In genomic region chr5:117709306-117709705, GRCm38 (mm10) we compare ENCODE assay signal across 29 mouse cellular contexts.
DNase-seq lines count a peak whose midpoint lies in the region; ATAC-seq lines count a peak whose summit lies in the region.
"Had no signal": no experiment of that assay in that cellular context is flagged by ENCODE, and none has a peak within 500 bp of the region (broad histone marks: within the 10 kb centered on the region; RNA-seq: fewer than 3 reads in every experiment).

No protein-coding gene starts in this region.

- ATAC-seq in forebrain, embryonic 16.5 days = no peak
- ATAC-seq in hindbrain, embryonic 14.5 days (ENCODE audit: low FRiP score) = no peak
- no peak for ATAC-seq in hindbrain, embryonic 11.5 days (ENCODE audit: low FRiP score)
- no peak for ATAC-seq in neural tube, embryonic 11.5 days (ENCODE audit: insufficient read depth, low FRiP score, low TSS enrichment)
- no peak for ATAC-seq in liver, embryonic 11.5 days (replicated peaks; ENCODE audit: low FRiP score)
- ATAC-seq: intestine, embryonic 15.5 days had no signal

- no peak overlapping the region for H3K4me2 ChIP-seq in forebrain, embryonic 16.5 days (ENCODE audit: low read length)
- no peak overlapping the region for H3K4me2 ChIP-seq in hindbrain, embryonic 14.5 days (replicated peaks)
- H3K4me2 ChIP-seq in hindbrain, embryonic 11.5 days (replicated peaks; ENCODE audit: low read depth, low read length) = no peak overlapping the region
- H3K4me2 ChIP-seq in neural tube, embryonic 11.5 days (ENCODE audit: low read depth) = no peak overlapping the region
- H3K4me2 ChIP-seq in liver, embryonic 11.5 days = no peak overlapping the region
- H3K4me2 ChIP-seq: heart, embryonic 13.5 days; intestine, embryonic 15.5 days; limb, embryonic 15.5 days; midbrain, embryonic 11.5 days had no signal

- peaks cover 7% of the 10 kb centered on the region for H3K36me3 ChIP-seq in forebrain, embryonic 10.5 days (replicated peaks)
- H3K36me3 ChIP-seq in forebrain, embryonic 16.5 days (ENCODE audit: control insufficient read depth, insufficient read depth) = 0 out of 2 replicates have a peak, but pooled peaks cover 2% of the 10 kb centered on the region
- no peaks in the 10 kb centered on the region for H3K36me3 ChIP-seq in hindbrain, embryonic 14.5 days (replicated peaks; ENCODE audit: control insufficient read depth, insufficient read depth)
- H3K36me3 ChIP-seq in hindbrain, embryonic 11.5 days (ENCODE audit: control insufficient read depth, insufficient read depth, low read length) = no peaks in the 10 kb centered on the region
- H3K36me3 ChIP-seq in neural tube, embryonic 11.5 days (ENCODE audit: control insufficient read depth, insufficient read depth, low read length) = no peaks in the 10 kb centered on the region
- H3K36me3 ChIP-seq in liver, embryonic 11.5 days (ENCODE audit: control insufficient read depth, insufficient read depth, low read length) = no peaks in the 10 kb centered on the region
- H3K36me3 ChIP-seq: heart, embryonic 13.5 days; intestine, embryonic 15.5 days; limb, embryonic 10.5 days; limb, embryonic 15.5 days had no signal

- H3K27ac ChIP-seq in forebrain, embryonic 10.5 days = 0 out of 2 replicates have a peak overlapping the region, but pooled peaks have one; percentile 40
- no peak overlapping the region for H3K27ac ChIP-seq in forebrain, embryonic 16.5 days (ENCODE audit: low read length)
- 0 out of 2 replicates have a peak overlapping the region, but pooled peaks have one; percentile 43 for H3K27ac ChIP-seq in hindbrain, embryonic 14.5 days
- no peak overlapping the region for H3K27ac ChIP-seq in hindbrain, embryonic 11.5 days (ENCODE audit: low read depth, low read length)
- H3K27ac ChIP-seq in neural tube, embryonic 11.5 days (ENCODE audit: low read depth, low read length) = no peak overlapping the region
- no peak overlapping the region for H3K27ac ChIP-seq in liver, embryonic 11.5 days (ENCODE audit: low read depth, low read length)
- H3K27ac ChIP-seq: heart, adult 2 months; heart, embryonic 13.5 days; intestine, embryonic 15.5 days; limb, embryonic 10.5 days; limb, embryonic 15.5 days; liver, embryonic 14.5 days had no signal

- WGBS in forebrain, embryonic 10.5 days = 79% methylated on average over 6 of the region's 6 CpGs
- 41% methylated on average over 6 of the region's 6 CpGs for whole genome bisulfite sequencing in forebrain, embryonic 16.5 days
- 52% methylated on average over 6 of the region's 6 CpGs for WGBS in hindbrain, embryonic 14.5 days
- WGBS in hindbrain, embryonic 11.5 days = 59% methylated on average over 6 of the region's 6 CpGs
- 64% methylated on average over 6 of the region's 6 CpGs for WGBS in neural tube, embryonic 11.5 days
- WGBS in liver, embryonic 11.5 days = 80% methylated on average over 6 of the region's 6 CpGs

- H3K9ac ChIP-seq in forebrain, embryonic 16.5 days (replicated peaks; ENCODE audit: low read depth, low read length) = no peak overlapping the region
- H3K9ac ChIP-seq in hindbrain, embryonic 14.5 days = no peak overlapping the region
- H3K9ac ChIP-seq in hindbrain, embryonic 11.5 days (ENCODE audit: low read depth, low read length) = no peak overlapping the region
- no peak overlapping the region for H3K9ac ChIP-seq in neural tube, embryonic 11.5 days (ENCODE audit: low read length)
- no peak overlapping the region for H3K9ac ChIP-seq in liver, embryonic 11.5 days (ENCODE audit: low read depth, low read length)
- H3K9ac ChIP-seq: heart, embryonic 13.5 days; intestine, embryonic 15.5 days; limb, embryonic 15.5 days; liver, embryonic 14.5 days had no signal

- H3K4me3 ChIP-seq in forebrain, embryonic 10.5 days = no peak overlapping the region
- H3K4me3 ChIP-seq in forebrain, embryonic 16.5 days (replicated peaks; ENCODE audit: low read length) = no peak overlapping the region
- H3K4me3 ChIP-seq in hindbrain, embryonic 14.5 days (replicated peaks; ENCODE audit: low read length) = no peak overlapping the region
- no peak overlapping the region for H3K4me3 ChIP-seq in hindbrain, embryonic 11.5 days (ENCODE audit: low read depth, low read length)
- H3K4me3 ChIP-seq in neural tube, embryonic 11.5 days (ENCODE audit: low read depth, low read length) = no peak overlapping the region
- no peak overlapping the region for H3K4me3 ChIP-seq in liver, embryonic 11.5 days (ENCODE audit: low read depth, low read length)
- H3K4me3 ChIP-seq: heart, adult 2 months; heart, embryonic 13.5 days; intestine, embryonic 15.5 days; limb, embryonic 10.5 days; limb, embryonic 15.5 days; myocyte had no signal

- H3K9me3 ChIP-seq in forebrain, embryonic 10.5 days = peaks cover 12% of the 10 kb centered on the region
- peaks cover 5% of the 10 kb centered on the region; the same call in 1 of the 2 replicates for H3K9me3 ChIP-seq in forebrain, embryonic 16.5 days (ENCODE audit: control insufficient read depth, low read length)
- H3K9me3 ChIP-seq in hindbrain, embryonic 14.5 days (ENCODE audit: control insufficient read depth, low read length) = 0 out of 2 replicates have a peak, but pooled peaks cover 5% of the 10 kb centered on the region
- no peaks in the 10 kb centered on the region for H3K9me3 ChIP-seq in hindbrain, embryonic 11.5 days (ENCODE audit: control insufficient read depth, low read length)
- H3K9me3 ChIP-seq in neural tube, embryonic 11.5 days (ENCODE audit: control insufficient read depth, low read length) = no peaks in the 10 kb centered on the region
- H3K9me3 ChIP-seq in liver, embryonic 11.5 days (ENCODE audit: control insufficient read depth, low read length) = no peaks in the 10 kb centered on the region
- H3K9me3 ChIP-seq: heart, embryonic 13.5 days; intestine, embryonic 15.5 days; limb, embryonic 10.5 days had no signal

- peaks cover 28% of the 10 kb centered on the region for H3K4me1 ChIP-seq in forebrain, embryonic 10.5 days
- H3K4me1 ChIP-seq in forebrain, embryonic 16.5 days (replicated peaks; ENCODE audit: control insufficient read depth, insufficient read depth, low read length) = peaks cover 17% of the 10 kb centered on the region
- peaks cover 12% of the 10 kb centered on the region for H3K4me1 ChIP-seq in hindbrain, embryonic 14.5 days (replicated peaks; ENCODE audit: control insufficient read depth, insufficient read depth, low read length)
- H3K4me1 ChIP-seq in hindbrain, embryonic 11.5 days (replicated peaks; ENCODE audit: control insufficient read depth, insufficient read depth, low read length) = 0 out of 2 replicates have a peak, but pooled peaks cover 5% of the 10 kb centered on the region
- no peaks in the 10 kb centered on the region; the same call in 1 of the 2 replicates for H3K4me1 ChIP-seq in neural tube, embryonic 11.5 days (ENCODE audit: control insufficient read depth, insufficient read depth, low read length)
- no peaks in the 10 kb centered on the region for H3K4me1 ChIP-seq in liver, embryonic 11.5 days (replicated peaks; ENCODE audit: control insufficient read depth, insufficient read depth, low read length)
- H3K4me1 ChIP-seq: limb, embryonic 15.5 days had no signal

- no peaks in the 10 kb centered on the region for H3K27me3 ChIP-seq in forebrain, embryonic 10.5 days (ENCODE audit: poor library complexity, severe bottlenecking)
- no peaks in the 10 kb centered on the region for H3K27me3 ChIP-seq in forebrain, embryonic 16.5 days (replicated peaks; ENCODE audit: control insufficient read depth, insufficient read depth, low read length)
- no peaks in the 10 kb centered on the region for H3K27me3 ChIP-seq in hindbrain, embryonic 14.5 days (ENCODE audit: control insufficient read depth, insufficient read depth, low read length)
- no peaks in the 10 kb centered on the region for H3K27me3 ChIP-seq in hindbrain, embryonic 11.5 days (ENCODE audit: control insufficient read depth, insufficient read depth, low read length)
- H3K27me3 ChIP-seq in neural tube, embryonic 11.5 days (ENCODE audit: control insufficient read depth, insufficient read depth, low read length) = no peaks in the 10 kb centered on the region
- no peaks in the 10 kb centered on the region for H3K27me3 ChIP-seq in liver, embryonic 11.5 days (replicated peaks; ENCODE audit: control insufficient read depth, insufficient read depth, low read length)
- H3K27me3 ChIP-seq: CH12.LX; heart, embryonic 13.5 days; intestine, embryonic 15.5 days; limb, embryonic 15.5 days had no signal

- no peak for DNase-seq in forebrain, embryonic 10.5 days (ENCODE audit: extremely low spot score, low spot score)
- no peak for DNase-seq in hindbrain, embryonic 14.5 days (ENCODE audit: low spot score)
- DNase-seq in hindbrain, embryonic 11.5 days (ENCODE audit: low spot score) = no peak
- peak; percentile 31 for DNase-seq in neural tube, embryonic 11.5 days (ENCODE audit: low spot score)
- DNase-seq in neural tube, embryonic 10.5 days (ENCODE audit: extremely low spot score, low spot score) = no peak
- no peak for DNase-seq in liver, embryonic 11.5 days (ENCODE audit: low spot score)
- DNase-seq in urinary bladder, postnatal 25 days (ENCODE audit: low spot score) = no peak
- DNase-seq: adrenal gland, postnatal 10 days; cerebellum, adult 11 months; cerebellum, adult 9-10 months; cerebellum, postnatal 36 days; heart, adult 2 months; heart, postnatal 10 days; kidney, adult 2 months; kidney, postnatal 36 days; layer of hippocampus, postnatal 36 days; lung, adult 2 months; lung, postnatal 14 days; thymus, adult 2 months; thymus, postnatal 4 days had no signal

Comparison
In these comparisons a context has a peak if more than half of its experiments do, and no peak if none do; other contexts are left out.
1. H3K27ac ChIP-seq: peak in forebrain, embryonic 10.5 days (single experiment) and hindbrain, embryonic 14.5 days (single experiment); none in forebrain, embryonic 16.5 days (single experiment), hindbrain, embryonic 11.5 days (single experiment), neural tube, embryonic 11.5 days (single experiment) and liver, embryonic 11.5 days (single experiment).